Mouse (Mus musculus): ENCODE results near the gene Tmem40.

GRCm38 (mm10) chr6:115770852-115771251 is 8.6 kb upstream of the Tmem40 start:
- TF ChIP-seq POLR2A (IDR thresholded peaks at IDR 0.05; ENCODE audit: low read depth, low read length) = no peak
- TF ChIP-seq CTCF (IDR thresholded peaks at IDR 0.05; ENCODE audit: borderline replicate concordance, insufficient read depth, low read length) = no peak
